Mouse (Mus musculus): ENCODE results near the gene Zmym4.

The Zmym4 gene

DNA sequence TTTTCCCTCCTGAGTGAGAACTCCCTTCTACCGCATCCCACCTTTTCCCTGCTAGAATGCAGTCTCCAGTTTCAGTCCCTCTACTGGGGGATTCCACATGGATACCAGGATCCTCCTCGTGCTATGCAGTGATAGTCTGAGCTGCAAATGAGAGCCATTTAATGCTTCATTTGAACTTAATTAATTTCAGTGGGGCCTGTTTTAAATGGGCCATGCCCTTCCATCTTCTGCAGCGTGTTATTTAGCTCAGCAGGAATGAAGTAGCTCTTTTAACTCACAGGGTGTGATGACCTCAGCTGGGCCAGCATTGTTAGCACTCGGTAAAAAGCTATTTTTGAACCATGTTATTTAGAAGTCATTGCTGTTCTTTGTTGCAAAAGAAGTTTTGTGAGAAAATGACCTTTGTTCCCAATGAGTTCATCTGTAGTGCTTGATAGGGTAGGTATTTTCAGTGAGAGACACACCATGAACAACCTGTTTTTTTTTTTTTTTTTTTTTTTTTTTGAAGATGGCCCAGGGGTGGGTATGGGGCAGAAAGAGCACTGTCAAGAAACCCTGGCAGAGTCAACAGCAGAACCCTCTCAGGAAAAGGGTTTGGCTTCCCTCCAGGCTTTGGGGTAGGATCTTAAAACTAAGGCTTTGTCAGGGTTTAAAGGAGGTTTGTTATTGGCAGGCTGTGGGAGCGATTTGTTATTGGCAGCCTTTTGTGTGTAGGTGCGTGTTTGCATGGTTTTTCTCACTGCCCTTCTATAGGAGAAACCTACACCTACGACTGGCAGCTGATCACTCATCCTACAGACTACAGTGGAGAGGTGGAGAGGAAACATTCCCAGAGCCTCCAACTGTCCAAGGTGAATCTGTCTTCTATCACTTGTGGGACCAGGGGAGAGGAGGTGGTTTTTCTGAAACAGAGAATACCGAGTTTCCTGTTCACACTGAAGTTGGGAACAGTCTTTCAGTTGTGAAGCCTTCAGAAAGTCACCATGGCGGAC, 144.7 kb downstream of the Zmym4 start:
- no peak for DNase-seq (ENCODE audit: low spot score)

DNA sequence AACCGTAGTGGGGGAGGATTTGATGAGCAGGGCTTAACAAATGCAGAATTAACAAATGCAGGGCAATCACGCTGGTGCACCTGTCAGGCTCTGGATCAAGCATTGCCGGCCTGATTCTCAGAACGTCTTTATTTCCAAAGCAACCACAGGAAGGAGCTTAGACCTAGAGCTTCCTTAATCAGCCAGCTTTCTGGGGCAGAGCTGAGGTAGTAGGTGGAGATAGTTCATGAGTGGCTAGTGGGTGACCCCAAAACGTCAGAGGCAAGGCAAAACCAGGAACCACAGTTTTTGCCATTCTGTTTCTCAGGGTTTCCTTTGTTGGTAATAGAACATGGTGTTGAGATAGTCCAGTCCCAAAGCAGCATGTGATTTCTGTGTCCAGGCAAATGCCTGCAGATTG, 153.1 kb downstream of the Zmym4 start:
- DNase-seq (ENCODE audit: low spot score): peak; percentile 8

DNA sequence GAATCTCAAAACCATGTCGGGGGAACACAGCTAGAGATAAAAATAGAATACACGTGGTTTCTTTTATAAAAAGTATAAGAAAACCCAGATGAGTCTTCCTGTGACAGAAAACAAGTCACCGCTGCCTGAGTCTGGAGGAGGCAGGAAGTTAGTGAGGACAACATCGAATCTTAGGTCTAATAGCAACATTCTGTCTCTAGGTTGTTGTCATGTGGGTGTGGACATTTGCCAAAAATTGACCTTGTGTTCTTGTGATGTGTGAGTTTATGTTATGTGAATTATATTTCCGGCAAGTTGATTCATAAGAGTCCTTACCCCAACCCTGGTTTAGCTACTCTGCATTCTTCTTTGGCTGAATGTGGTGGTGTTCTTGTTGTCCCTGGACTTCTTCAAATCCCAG, 154.7 kb downstream of the Zmym4 start:
- peak; percentile 12 for DNase-seq (ENCODE audit: low spot score)
